Mouse (Mus musculus): ENCODE data around the gene Sgta.

DNA sequence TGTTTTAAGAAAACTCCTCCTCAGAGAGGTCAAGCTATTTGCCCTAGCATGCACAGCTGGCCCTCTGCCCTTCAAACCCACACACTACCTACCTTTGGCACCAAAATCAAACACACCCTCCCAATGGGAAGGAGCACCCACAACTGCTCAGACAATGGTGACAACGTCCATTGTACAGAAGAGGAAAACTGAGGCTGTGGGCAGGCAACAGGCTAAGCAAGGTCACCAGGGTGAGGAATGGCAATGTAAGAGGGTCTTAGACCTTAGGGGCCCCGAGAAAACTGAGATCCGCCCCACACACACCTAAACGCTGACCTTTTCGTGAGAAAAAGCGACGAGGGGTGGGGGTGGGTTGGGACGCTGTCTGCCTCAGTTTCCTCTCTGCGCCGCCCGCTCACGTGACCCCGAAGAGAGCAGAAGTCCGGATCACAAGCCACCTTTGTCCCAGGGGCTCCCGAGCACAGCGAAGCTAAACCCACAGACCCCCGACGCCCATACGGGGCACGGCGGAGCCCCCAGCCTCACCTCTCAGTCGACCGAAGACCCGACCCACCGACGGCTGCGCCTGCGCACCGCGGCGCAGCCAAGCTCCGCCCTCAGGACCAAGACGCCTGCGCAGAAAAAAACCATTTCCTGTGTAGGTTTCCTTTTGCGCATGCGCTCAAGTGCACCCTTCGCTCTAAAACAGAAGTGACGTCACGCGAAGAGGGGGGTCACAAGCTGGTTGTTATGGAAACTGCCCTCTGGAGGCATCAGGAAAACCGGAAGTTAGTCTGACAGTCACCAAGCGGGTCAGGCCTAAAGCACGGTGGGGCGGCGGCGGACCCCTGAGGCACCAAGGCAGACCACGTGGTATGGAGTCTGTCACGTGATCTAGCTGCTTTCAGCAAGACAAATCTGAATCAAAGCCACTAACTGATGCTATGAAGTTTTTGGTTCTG, at the start of gene Sgta:
- peak; percentile 74 for TF ChIP-seq POLR2A (IDR thresholded peaks at IDR 0.05; ENCODE audit: low read depth, low read length)
- no peak for TF ChIP-seq CTCF (IDR thresholded peaks at IDR 0.05; ENCODE audit: extremely low read depth, insufficient read length, insufficient replicate concordance, low read depth, low read length)

Measured in small intestine, adult 2 months (tissue).